Mouse (Mus musculus) cerebellum, adult 11 months (tissue): Measurements from ENCODE around the gene 4930555G01Rik.
"Not testable (repeated sequence)": the region's sequence is repeated elsewhere in the genome, so short reads cannot be mapped to it uniquely, and the experiment has no call there.

Experiments
- DNase-seq: peaks from one replicate; pipeline ENCODE4 v3.0.0; 2022

Gene 4930555G01Rik

DNA sequence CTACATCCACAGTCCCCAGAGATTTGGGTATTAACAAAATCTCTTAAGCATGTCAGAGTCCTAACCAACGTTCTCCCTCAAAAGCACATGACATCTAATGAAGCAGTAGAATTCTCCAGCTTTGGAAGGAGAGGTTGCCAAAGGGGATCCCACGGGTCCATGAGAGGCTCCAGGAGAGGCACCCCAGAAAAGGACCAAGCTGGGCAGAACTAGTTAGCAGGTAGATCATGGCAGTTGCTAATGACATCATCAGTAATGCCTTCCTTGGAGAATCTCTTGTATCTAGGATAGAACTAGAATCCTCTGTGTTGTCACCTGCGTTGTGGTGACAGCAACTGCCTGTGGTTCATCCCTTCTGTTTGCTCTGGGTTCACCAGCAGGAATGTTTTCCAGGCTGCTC, at the start of gene 4930555G01Rik:
Gene 4930555G01Rik (plus strand): TSS at position 301 of the 400 bp plus-strand sequence.
- not testable (repeated sequence) for DNase-seq

DNA sequence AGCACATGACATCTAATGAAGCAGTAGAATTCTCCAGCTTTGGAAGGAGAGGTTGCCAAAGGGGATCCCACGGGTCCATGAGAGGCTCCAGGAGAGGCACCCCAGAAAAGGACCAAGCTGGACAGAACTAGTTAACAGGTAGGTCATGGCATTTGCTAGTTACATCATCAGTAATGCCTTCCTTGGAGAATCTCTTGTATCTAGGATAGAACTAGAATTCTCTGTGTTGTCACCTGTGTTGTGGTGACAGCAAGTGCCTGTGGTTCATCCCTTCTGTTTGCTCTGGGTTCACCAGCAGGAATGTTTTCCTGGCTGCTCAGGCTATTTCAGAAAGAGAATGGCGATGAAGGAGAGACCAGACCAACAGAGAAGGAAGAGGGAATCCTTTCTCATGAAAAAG, 34.8 kb upstream of the 4930555G01Rik start, which contains the start of gene Gm3298:
Gene Gm3298 (plus strand): TSS at position 301 of the 400 bp plus-strand sequence.
- not testable (repeated sequence) for DNase-seq

DNA sequence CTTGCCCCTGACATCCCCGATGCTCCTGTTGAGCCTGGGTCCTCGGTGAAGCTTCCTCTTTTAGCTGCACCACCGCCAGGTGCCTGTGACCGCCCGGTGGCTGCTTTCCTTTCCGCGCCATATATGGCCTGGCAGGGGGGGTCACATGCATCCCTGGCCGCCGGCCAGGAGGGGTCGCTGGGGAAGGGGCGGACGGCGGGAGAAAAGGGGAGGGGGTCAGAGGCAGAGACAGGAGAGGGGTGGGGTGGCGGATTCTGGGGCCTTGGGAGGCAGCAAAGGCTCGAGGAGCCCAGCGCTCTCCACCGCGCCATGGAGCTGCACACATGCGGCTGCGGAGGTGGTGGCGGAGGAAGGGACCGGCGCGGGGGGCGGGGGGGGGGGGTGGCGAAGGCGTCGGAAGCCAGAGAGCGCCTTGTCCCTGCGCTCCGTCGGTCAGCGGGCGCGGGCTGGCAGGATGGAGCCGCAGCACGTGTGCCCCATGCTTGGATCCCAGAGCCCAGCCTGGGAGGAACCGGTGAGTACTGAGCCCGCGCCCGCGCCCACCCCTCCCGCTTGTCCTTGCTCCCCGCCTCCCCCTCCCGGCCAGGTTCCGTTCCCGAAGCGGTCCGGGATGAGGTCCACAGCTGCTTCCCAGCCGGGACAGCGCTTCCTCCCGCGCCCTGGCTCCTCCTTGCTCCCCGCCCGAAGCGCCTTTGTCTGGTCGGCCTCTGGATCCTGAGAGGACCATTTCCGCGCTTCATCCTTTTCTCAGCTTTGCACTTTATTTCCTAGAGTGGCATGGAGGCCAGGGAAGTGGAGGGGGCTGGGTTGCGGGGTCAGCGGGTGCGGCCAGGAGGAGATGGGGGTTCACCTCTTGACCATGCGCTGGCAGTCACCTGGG, 20.4 kb downstream of the 4930555G01Rik start, which contains the start of gene Gm8281:
Gene Gm8281 (plus strand): TSS at position 430 of the 880 bp plus-strand sequence.
- not testable (repeated sequence) for DNase-seq
